Mouse (Mus musculus): ENCODE measurements around the gene Klhl1.
"Not testable (repeated sequence)": the region's sequence is repeated elsewhere in the genome, so short reads cannot be mapped to it uniquely, and the experiment has no call there.

Gene Klhl1

DNA sequence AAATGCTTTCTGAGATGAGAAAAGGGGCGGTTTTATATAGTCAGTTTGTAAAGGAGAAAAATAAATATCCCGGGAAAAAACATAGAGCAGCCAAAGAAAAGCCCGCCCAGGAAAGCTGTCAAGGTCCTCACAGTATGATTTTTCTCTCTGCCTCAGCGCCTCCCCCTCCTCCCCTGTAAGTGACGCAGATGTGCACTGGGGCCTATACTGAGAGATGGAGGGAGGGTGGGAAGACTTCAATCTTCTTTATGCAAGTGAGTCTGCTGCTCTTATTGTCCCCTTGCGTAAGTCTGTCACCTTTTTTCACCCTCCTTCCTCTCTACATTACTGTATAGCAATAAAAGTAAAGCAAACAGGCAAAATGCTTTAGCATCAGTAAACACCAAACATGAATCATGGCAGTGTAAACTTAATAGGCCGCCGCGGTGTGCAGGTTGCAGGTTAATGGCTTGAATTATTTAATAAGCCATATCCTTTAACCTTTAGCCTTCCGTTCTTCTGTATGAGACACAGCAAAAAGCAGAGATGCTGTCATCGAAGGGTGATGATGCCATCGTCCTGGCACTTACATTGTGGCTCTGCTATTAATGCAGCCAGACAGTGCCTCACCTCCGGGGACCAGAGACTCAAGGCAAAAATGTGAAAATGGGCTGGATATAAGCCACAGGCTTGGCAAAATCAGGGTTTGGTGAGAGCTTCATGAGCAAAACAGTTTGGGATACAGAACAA lies at the start of gene Klhl1:
Gene Klhl1, minus strand, starts transcription at position 149 of the 729 bp plus-strand sequence.
- DNase-seq (ENCODE audit: low read depth, low spot score) = no peak

DNA sequence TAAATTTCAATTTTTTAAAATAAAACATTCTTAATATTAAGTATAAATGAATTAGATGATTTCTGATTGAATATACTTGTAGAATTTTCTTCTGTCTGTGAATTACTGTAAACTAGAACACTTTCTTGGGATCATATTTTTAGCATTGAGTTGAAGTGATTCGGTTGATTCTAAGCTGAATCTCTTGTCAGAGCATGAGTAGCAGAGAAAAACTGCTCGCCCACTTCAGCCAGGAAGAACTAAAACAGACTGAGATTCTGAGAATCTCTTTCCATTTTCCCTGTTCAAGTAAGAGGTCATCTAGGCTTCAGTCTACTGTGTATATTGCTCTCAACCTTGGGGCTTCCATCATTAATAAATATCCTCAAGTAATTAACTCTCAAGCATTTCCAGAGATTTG lies 34.8 kb upstream of the Klhl1 start:
- no peak for DNase-seq (ENCODE audit: low read depth, low spot score)

DNA sequence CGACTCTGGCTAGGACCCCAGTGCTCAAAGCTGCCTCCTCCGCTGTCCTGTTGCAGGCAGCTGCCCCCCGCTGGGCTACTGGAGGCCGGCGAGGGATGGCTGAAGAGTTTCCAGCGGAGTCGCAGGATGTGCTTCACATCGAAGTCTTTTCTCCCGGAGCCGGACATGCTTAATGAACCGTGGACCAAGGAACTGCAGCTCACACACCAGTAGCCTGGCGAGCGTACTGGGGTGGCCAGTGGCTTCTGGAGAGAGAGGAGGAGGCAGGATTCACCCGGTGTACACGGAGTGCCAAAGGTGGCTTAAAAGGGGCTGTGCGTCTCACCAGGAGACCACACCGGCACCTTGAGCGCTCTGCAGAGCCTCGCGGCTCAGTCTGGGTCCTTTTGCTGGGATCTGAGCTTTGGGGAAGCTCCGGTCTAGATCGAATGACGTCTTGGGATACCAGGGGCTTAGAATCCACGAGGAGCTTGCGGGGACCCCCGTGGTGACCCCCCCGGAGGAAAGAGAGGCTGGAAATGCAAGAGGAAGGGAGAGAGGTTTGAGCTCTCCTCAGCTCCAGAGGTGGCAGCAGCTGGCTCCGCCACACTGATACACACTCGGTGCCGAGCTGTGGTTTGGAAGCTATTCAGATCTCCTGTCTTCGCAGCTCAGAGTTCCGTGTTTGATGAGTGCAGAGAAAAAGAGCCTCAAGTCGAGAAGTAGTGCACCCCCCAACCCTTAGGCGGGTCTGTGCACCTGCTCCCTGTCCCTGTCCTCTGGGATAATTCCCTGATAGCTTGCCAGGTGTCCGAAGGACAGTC lies 550 bp downstream of the Klhl1 start:
- DNase-seq (ENCODE audit: low read depth, low spot score) = peak; percentile 28

DNA sequence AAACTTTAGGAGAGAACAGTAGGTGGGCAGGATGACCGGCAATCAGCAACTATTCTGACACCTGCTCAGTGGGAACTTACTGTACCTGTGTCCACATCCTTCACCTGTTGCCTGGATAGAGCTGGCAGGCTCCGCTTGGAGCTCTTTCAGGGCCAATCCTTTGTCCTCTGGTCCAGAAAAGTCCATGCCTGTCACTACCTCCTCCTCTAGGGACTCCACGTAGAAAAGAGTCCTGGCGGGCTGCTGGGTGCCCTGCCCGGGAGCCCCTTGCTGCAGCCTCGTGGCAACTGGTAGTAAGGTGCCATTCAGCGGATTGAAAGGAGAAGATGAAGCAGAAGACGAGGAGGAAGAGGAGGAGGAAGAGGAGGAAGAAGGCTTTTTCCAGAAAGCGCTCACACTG lies 1.2 kb downstream of the Klhl1 start:
- no peak for DNase-seq (ENCODE audit: low read depth, low spot score)

DNA sequence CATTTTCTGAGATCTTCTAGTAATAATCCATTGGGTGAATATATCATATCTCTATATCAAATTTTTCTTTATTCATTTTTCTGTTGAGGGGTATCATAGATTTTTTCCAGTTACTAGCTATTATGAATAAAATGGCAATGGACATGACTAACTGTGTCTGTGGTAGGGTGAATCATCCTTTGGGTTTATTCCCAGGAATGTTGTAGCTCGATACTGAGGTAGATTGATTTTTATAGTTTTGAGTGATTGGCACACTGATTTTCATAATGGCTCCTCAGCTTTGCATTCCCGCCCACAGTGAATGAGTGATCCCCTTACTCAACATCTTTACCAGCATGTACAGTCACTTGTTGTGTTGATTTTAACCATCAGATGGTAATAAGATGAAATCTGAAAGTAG lies 19.0 kb downstream of the Klhl1 start:
- DNase-seq (ENCODE audit: low read depth, low spot score) = no peak

DNA sequence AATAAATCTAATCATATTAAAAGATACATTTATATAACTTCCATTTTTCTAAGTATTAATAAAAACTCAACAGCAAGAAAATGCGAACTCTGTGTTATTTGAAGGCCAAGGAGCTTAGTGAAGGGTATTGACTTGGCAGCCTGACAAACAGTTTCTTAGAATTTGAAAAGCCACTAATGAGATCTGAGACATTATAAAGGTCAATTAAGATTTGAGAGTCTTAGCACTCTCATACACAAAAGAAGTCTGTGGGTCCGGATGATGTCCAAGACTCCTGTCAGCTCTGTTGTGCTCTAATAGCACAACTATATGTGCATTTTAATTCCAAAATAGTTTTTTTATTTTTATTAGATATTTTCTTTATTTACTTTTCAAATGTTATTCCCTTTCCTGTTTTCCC lies 47.1 kb downstream of the Klhl1 start:
- DNase-seq (ENCODE audit: low read depth, low spot score) = peak; percentile 8

DNA sequence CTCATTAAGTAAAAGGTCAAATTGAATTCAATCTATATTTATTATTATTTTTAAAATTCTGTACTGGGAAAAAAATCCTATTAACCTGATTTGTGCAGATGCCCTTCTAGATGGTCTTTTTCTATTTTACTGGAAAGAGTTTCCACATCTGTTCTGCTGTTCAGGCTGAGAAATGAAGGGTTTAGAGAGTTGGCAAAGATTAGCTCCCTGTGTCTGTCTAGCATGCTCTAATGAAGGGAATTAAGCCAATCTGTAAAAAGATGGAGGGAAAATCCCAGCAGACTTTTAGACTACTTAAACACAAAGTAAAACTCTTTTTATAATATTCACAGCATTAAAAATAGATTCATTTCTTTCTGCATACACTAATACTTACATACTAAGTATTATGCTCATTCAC lies 47.6 kb downstream of the Klhl1 start:
- no peak for DNase-seq (ENCODE audit: low read depth, low spot score)

DNA sequence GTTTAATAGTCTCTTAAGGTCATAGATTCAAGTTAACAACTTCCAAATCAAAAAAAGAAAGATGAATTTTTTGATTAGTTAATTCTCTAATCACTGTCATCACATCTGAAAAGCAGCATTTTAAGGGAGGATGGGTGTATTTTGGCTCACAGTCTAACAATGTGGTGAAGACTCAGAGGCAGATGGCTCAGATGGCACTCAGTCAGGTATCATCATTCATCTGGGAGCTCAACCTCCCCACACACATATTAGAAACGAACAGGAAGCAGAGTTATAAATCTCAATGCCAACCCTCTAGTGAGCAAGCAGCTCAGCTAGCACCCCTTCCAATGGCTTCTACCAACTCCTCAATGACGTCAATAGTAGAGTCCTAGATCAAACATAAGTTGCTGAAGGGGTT lies 57.1 kb downstream of the Klhl1 start:
- DNase-seq (ENCODE audit: low read depth, low spot score) = no peak

DNA sequence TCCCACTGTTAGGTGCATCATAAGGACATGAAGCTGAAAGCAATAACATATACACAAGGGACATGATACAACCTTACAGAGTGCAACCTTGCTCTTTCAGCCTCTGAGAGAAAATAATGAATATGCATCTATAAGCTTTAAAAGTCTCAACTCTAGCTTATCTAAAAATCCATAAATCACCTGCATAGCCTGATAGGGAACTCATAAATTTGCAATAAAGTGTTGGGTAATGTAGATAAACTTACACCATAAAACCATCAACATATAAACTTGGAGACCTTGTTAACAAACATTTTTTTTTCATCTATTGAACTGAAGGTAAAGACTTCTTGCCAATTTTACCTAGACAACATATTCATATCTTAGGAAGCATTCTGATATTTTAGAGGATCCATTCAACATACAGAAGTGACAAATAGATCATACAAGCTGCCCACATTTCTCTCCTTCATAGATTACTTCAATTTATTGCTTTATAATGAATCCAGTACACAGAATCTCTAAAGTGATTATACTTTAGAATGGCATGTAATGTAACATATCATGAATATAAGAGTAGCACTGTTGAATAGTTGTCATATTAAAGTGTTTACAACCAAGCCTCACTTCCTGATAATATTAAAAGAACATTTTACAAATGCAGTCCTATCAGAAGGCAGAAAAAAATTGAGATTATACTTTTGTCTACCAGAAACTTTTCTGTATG lies 126.7 kb downstream of the Klhl1 start:
- DNase-seq (ENCODE audit: low read depth, low spot score) = no peak

DNA sequence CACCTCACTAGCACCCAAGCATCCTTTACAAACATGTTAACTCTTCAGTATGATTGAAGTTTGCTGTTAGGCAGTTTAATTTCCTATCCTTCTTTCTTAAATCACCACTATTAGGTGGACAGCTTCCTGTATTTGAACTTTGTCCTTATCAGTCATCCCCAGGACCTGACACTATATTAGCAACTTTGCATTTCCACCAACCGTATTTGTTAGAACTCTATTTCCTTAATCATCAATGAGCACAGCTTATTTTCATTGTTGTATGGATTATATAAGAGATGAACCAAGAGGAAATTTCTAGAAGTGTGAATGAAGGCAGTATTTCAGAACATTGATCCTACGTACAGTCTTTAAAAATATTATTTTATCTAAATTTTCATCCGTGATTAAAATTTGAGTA lies 156.2 kb downstream of the Klhl1 start:
- DNase-seq (ENCODE audit: low read depth, low spot score) = no peak

DNA sequence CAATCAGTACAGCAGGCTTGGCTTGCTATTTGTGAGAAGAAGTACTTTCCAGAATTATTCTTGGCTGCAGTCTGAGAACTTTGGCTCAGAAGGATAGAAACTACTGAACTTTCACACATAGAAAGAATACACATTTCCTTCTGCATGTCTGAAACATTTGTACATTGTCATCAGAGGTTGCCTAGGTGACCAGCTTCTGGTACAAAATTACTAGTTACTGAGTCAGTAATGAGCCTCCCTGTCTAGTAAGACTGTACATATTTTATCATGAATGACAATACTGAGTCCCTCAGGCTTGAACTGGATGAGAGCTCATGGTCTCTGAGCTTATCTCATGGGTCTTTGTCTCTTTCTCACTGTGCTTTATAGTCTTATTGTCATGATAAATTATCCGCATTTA lies 170.7 kb downstream of the Klhl1 start:
- DNase-seq (ENCODE audit: low read depth, low spot score) = no peak

DNA sequence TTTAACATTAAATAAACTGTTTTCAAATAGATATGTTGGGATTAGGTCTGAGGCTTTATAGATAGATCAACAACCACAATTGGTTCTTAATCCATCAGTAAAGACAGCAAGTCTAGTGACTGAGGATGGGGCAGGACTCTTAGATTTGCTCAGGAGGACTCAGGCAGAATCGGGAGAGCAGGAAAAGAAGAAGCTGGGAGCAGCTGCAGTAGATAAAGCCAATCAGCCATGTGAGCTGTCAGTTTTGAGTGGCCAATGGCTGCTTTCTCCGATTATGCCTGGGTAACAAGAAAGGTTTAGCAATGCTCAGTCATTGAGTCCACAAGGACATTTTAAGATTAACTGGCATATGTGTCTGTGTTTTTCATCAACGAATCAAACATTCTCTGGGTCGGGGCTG lies 187.8 kb downstream of the Klhl1 start:
- DNase-seq (ENCODE audit: low read depth, low spot score) = no peak

DNA sequence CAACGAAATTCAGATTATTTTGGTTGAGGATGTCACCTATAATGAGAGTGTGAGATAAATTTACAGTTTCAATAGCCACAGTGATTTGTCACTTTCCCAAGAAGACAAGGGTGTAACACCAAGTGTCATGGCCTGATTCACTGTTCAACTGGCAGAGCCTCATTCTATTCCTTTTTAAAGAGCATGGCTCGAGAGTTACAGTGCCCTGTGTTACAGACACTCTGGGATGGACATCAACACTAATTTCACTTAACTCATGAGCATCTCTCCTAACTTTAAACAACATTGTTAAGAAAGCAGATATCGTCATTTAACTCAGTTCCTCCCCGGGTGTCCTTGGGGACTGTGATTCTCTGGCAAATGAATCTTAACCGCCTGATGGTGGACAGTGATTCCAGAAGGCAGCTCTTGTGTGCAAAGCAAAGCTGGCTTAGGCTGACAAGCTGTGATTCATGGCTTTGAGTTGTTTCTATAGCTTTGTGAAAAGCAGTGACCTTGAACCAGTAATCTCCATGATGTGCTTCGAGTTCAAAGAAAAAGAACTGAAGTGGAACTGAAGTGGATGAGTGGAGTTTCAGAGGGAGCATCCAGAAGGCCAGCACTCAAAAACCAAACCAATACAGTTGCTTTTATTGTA lies 301.0 kb downstream of the Klhl1 start:
- DNase-seq (ENCODE audit: low read depth, low spot score) = no peak

DNA sequence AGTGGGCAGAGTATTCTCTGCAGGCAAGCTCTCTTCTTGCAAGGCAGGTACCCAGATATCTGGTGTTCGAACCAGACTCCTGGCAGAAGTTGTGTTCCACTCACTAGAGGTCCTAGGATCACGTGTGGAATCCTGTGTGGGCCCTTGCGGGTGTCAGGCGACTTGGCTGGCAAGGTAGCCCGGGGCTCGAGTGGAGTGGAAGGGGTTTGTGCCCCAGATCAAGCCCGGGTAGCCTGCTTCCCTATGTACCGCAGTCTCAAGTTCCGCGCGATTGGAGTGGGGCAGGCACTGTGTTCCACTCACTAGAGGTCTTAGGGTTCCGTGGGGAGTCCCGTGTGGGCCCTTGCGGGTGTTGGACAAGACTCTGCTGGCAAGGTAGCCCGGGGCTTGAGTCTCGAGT lies 324.1 kb downstream of the Klhl1 start:
- not testable (repeated sequence) for DNase-seq (ENCODE audit: low read depth, low spot score)

DNA sequence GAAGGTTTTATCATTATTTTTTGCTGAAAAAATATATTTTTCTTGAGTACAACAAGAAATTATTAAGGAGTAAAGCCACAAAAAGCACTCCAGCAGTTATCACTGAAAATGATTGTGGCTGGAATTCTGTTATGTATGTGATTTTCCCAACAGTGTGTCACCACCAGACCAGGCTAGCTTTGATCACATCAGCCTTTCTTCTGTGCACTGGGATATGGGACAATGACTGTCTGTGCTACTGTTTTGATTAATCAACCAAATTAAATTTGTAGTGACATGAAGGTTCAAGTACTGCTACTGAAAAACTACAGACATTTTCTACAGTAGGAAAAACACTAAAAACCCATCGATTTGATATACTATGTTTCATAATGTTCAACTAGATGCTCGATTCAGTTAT lies 344.4 kb downstream of the Klhl1 start:
- DNase-seq (ENCODE audit: low read depth, low spot score) = no peak

DNA sequence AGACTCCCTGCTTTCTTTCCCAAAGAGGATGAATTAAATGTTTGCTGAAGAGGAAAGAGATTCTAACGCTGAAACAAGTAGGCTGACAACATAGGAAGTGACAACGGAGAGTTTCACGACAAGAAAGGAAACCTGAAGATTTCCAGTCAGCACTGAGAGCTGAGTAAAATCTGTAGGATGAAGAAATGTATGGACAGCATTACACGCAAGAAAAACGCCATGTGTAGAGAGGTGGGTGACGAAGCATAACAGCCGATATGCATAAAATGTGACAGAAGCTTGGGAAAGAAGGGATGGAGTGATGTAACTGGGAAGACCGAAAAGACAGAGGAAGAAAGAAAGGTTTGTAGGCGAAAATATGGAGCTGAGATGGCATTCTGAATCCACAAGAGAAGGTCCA lies 375.8 kb downstream of the Klhl1 start:
- no peak for DNase-seq (ENCODE audit: low read depth, low spot score)

DNA sequence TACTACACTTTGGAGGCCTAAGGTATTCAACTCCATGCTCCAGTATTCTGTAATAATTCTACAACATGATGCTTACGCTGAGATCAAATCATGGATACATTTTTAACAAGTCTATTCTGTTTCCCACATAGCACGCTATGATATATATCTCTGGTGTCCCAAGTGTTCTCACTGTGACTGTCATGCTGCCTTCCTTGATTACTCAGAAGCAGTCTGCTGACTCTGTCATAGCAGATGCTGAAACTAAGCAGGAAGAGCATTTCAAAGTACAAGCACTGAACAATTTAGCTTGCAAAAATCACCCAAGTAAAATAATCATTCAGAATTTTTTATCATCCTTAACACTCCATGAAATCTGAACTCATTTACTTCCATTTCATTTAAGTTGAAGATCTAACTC lies 378.7 kb downstream of the Klhl1 start:
- no peak for DNase-seq (ENCODE audit: low read depth, low spot score)

DNA sequence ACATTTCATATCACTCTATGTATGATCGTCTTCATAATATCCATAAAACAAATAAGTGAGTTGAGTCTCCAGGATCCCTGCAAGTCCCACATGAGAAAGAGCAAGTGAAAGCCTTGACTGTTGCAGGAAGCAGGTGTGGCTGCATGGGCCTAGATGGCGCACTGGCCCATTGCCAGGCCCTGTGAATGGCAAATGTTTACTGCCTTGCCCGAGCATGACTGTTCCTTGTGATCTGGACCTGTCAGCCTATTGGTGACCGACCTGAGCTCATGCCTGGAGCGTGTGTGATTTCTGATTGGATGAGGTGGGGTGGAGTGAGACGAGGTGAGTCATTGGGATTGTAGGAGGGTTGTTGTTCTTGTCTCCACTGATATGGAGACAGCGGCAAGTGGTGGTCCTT lies 411.5 kb downstream of the Klhl1 start:
- DNase-seq (ENCODE audit: low read depth, low spot score) = no peak

DNA sequence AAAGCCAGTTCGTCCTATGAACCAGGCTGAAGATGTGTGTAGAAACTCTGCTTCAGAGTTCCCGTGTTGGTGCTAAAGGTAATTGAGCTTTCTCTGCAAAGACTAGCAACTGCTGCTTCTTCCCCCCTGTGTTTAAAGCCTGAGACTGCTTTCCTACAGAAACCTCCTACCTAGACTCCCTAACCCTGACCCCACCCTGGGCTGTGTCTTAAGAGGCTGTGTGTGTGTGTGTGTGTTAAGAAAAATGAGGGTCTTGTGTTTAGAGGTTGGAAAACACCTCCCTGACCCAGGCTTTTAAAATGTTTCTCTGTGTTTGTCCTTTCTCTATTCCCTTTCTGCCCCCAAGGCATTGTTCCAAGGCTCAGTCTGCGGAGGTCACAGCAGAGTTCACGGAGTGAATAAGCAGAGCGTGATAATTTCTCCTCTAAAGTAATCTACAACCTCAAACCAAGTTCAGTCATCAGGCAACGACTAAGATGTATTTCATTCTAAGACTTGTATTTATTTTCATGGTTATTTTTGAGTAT lies 437.2 kb downstream of the Klhl1 start:
- DNase-seq (ENCODE audit: low read depth, low spot score) = no peak

DNA sequence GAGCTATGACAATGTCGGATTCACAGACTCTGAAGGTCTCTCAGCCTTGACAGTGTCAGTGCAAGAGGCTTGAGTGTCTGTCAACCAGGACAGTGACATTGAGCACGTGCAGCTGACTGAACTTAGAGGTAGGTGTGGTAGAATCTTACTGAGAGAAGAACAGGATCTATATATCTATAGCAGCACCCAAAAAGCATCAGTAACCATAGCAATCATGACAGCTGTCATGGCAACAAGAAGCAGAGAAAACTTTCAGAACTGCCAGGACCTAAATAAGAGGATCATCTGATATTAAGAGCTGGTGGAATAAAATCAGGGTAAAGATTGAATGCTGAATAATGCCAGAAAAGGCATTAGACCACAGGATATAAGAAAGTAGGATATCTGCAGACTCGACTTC lies 453.0 kb downstream of the Klhl1 start:
- DNase-seq (ENCODE audit: low read depth, low spot score) = no peak

Data from retina, postnatal 7 days (tissue).